Mouse (Mus musculus) A20 (cell line): ENCODE data around the gene Gm21874.
"Not testable (repeated sequence)": the region's sequence is repeated elsewhere in the genome, so short reads cannot be mapped to it uniquely, and the experiment has no call there.

Experiments used
- DNase-seq: peaks from one replicate; pipeline ENCODE4 v3.0.0-alpha.2; 2011; ENCODE audit warnings: low read depth, low spot score

The Gm21874 gene

DNA sequence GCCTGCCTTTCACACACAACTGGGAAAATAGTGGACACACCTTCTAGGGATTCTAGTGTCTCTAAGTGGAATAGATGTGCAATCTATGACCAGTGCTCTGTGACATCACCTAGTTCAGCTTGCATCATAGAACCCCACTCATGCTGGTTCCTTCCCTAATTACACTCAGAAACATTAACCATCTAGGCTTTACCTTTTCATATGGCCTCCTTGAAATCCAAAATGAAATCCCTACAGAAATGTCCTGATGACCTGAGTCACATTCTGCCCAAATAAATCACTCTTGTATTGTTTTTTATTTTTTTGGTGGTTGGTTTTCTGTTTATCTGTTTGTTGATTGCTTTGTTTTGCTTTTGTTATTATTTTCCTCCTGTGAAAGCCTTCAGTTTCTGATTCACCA, at the start of gene Gm21874:
TSS of gene Gm21874 (minus strand) at position 101 of the 400 bp plus-strand sequence.
- DNase-seq: not testable (repeated sequence)
